Mouse (Mus musculus): ENCODE measurements around the gene 1810024B03Rik. TPM values are rescaled to one million over a fixed set of nuclear protein-coding genes. Genes with fewer than 3 reads are reported as not detected.

1810024B03Rik gene
- polyA plus RNA-seq (2015; fragmentation: Nextera tagmentation; extraction: Ambion mirVana) = 1.2 and 1.3 TPM in 2 replicates

DNA sequence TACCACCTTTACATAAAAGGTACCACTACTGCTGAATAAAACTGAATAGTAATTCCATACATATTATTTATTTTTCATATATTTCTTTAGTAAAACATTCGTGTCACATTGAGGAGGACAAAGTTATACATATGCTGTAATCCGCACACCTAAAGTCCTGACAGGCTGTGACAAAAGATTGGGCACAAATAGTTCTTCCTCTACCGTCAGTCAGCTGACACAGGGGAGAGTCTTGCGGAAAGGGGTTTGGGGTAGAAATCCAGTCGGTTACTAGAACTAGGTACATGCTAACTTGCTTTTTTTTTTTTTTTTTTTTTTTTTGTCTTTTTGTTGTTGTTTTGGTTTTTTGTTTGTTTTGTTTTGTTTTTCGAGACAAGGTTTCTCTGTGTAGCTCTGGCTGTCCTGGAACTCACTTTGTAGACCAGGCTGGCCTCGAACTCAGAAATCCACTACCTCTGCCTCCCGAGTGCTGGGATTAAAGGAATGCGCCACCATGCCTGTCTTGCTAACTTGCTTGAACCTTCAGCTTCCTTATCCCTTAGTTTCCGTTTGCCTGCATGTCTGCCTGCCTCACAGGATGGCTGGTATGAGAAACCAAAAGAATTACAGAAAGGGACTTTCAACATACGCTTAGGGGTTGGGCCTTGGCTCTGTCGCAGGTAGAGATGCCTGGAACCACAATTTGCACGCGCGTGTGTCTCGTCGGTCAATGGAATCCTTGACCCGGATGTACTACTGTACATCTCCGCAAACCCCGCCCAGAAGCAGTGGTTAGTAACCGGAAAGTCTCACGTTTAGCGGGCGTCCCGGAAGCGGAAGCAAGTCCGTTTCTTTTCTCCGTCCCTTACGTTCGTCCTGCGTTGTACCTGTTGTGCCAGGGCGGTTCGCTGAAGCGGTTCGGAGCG is at the start of gene 1810024B03Rik, which contains the start of gene Snrnp200:
Gene 1810024B03Rik (minus strand): TSS at position 734 of the 905 bp plus-strand sequence.
Gene Snrnp200 (plus strand): TSS at position 840 of the 905 bp plus-strand sequence.
- Histone ChIP-seq H3K4me2 (peak within 1 kb of the TSS; percentile 73), H3K27me3 (no peaks in the 10 kb centered on the region), H3K9ac (peak within 1 kb of the TSS; percentile 77), H3K4me3 (peak within 1 kb of the TSS; percentile 92), H3K27ac (peak within 1 kb of the TSS; percentile 83), H3K4me1 (peaks cover 8% of the 10 kb centered on the region), H3K9me3 (no peaks in the 10 kb centered on the region), H3K36me3 (peaks cover 36% of the 10 kb centered on the region)
- WGBS = 11% methylated on average over 36 of the region's 36 CpGs
- ATAC-seq (ENCODE audit: insufficient number of reproducible peaks, low FRiP score, low TSS enrichment, low read depth) = peak; percentile 95

DNA sequence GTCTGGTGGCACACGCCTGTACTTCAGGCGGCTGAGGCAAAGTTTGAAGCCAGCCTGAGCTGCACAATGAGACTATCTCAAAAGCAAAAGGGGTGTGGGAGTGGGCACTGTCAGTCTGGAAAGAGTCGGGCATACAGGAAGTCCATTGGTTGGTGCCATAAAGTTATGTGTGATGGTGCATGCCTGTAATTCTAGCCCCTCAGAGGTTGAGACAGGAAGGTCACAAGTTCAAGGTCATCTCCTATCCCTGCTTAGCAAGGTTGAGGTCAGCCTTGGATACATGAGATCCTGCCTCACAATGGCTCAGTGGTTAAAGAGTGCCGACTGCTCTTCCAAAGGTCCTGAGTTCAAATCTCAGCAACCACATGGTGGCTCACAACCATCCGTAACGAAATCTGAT is 47.2 kb upstream of the 1810024B03Rik start:
- no peaks in the 10 kb centered on the region for H3K27me3 ChIP-seq
- H3K4me2 ChIP-seq = no peak overlapping the region
- H3K27ac ChIP-seq = no peak overlapping the region
- no peak for ATAC-seq (ENCODE audit: insufficient number of reproducible peaks, low FRiP score, low TSS enrichment, low read depth)
- WGBS = 81% methylated on average over 6 of the region's 6 CpGs
- no peaks in the 10 kb centered on the region for H3K9me3 ChIP-seq
- peaks cover 46% of the 10 kb centered on the region for H3K36me3 ChIP-seq
- H3K4me3 ChIP-seq = no peak overlapping the region
- H3K9ac ChIP-seq = no peak overlapping the region
- H3K4me1 ChIP-seq = 0 out of 2 replicates have a peak, but pooled peaks cover 4% of the 10 kb centered on the region

DNA sequence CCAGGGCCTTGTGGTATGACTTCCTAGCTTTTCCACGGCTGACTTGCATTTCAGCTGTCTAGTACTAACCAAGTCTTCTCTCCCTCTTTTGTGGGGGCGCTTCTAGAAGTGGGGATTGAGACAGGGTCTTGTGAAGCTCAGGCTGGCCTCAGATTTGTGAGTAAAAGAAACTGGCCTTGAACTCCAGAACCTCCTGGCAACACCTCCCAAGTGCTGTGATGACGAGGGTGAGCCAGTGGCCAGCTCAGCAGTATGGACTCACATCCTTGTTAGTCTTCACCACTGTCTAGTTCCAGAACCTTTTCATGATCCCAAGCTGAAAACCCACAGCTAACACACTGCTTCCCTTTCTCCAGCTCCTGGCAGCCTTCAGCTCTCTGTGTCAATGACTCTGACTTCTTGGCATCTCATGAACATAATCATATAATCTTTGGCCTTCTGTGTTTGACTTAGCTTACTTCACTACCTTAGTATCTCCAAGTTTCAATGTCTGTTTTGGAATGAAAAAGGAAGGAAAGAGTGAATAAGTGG is 46.6 kb upstream of the 1810024B03Rik start:
- H3K27me3 ChIP-seq = no peaks in the 10 kb centered on the region
- H3K4me1 ChIP-seq = 0 out of 2 replicates have a peak, but pooled peaks cover 6% of the 10 kb centered on the region
- H3K4me2 ChIP-seq = no peak overlapping the region
- H3K9me3 ChIP-seq = no peaks in the 10 kb centered on the region
- no peak overlapping the region for H3K9ac ChIP-seq
- WGBS = 83% methylated on average over 3 of the region's 3 CpGs
- H3K4me3 ChIP-seq = no peak overlapping the region
- H3K36me3 ChIP-seq = peaks cover 45% of the 10 kb centered on the region
- H3K27ac ChIP-seq = no peak overlapping the region
- ATAC-seq (ENCODE audit: insufficient number of reproducible peaks, low FRiP score, low TSS enrichment, low read depth) = no peak

DNA sequence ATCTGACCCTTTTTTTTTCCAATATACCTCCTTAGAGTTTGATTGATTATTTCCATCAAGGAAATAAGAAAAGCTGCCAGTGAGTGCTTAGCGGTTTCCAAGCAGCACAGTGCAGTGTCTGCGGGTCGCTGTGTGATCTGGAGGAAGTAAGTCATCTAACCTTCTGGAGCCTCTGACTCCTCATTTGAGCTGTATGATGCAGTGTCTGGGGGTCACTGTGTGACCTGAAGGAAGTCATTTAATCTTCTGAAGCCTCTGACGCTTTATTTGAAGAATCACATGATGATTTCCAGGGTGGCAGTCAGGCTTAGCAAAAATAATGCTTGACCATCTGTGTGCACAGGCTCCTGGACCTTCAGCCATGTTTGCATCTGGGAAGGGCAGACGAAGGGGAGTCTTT is 44.7 kb upstream of the 1810024B03Rik start:
- Histone ChIP-seq H3K9me3 (no peaks in the 10 kb centered on the region), H3K36me3 (peaks cover 28% of the 10 kb centered on the region), H3K4me2 (no peak overlapping the region), H3K4me3 (no peak overlapping the region), H3K27ac (no peak overlapping the region), H3K4me1 (peaks cover 19% of the 10 kb centered on the region), H3K27me3 (no peaks in the 10 kb centered on the region), H3K9ac (no peak overlapping the region)
- ATAC-seq (ENCODE audit: insufficient number of reproducible peaks, low FRiP score, low TSS enrichment, low read depth) = no peak
- 78% methylated on average over 5 of the region's 5 CpGs for WGBS

DNA sequence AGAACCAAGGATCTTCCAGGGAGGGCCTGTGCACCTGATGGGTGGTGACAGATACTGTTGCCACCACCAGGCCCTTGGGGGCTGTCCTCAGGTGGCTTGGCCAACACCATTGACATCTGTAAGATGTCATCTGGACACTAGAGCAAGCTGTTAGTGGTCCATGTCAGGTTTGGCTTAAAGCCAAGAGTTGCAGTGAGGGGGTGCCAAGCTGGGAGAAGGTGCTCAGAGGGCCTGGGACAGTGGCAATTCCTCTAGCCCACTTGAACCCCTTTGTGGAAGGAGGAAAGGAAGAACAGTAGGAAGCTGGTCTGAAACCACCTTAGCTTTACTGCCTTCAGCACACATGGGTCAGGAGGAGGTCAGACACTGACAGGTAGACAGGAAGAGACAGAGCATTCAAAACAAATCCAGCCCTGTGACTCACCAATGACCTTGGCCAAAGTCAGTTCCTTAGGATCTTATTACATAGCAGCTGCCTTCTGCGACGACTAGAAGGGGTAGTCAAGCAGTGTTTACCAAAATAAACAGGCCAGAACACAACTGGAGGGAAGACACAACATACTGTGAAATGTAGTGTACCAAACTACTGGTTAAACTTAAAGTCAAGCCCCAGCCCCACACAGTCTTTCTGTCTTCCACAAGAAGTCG is 43.9 kb upstream of the 1810024B03Rik start:
- Histone ChIP-seq H3K9me3 (no peaks in the 10 kb centered on the region), H3K36me3 (peaks cover 20% of the 10 kb centered on the region), H3K4me3 (no peak overlapping the region), H3K27ac (no peak overlapping the region), H3K27me3 (no peaks in the 10 kb centered on the region), H3K9ac (no peak overlapping the region), H3K4me1 (peaks cover 20% of the 10 kb centered on the region), H3K4me2 (no peak overlapping the region)
- ATAC-seq (ENCODE audit: insufficient number of reproducible peaks, low FRiP score, low TSS enrichment, low read depth) = no peak
- WGBS = 58% methylated on average over 3 of the region's 3 CpGs

DNA sequence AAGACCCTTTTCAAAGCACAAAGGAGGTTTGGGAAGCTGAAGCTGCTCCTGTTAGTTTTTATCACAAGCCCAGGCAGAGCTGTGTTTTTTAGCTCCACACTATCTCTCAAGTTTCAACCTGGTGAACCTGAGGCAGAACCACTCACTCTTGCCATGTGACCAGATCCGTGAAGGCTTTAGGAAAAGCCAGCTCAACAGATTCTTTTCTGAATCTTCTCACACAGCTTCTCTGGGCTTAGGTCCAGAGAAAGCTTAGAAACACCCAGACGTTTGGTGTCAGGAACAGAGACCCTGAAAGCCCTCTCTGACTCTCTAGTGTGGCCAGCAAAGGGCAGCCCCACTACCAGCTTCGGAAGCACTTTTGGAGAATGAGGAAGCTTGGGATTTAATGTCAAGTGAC is 43.4 kb upstream of the 1810024B03Rik start:
- no peak overlapping the region for H3K9ac ChIP-seq
- H3K36me3 ChIP-seq = peaks cover 15% of the 10 kb centered on the region
- peaks cover 25% of the 10 kb centered on the region for H3K4me1 ChIP-seq
- no peak for ATAC-seq (ENCODE audit: insufficient number of reproducible peaks, low FRiP score, low TSS enrichment, low read depth)
- no peaks in the 10 kb centered on the region for H3K9me3 ChIP-seq
- 65% methylated on average over 3 of the region's 3 CpGs for WGBS
- H3K4me3 ChIP-seq = no peak overlapping the region
- H3K27ac ChIP-seq = no peak overlapping the region
- no peaks in the 10 kb centered on the region for H3K27me3 ChIP-seq
- H3K4me2 ChIP-seq = no peak overlapping the region

DNA sequence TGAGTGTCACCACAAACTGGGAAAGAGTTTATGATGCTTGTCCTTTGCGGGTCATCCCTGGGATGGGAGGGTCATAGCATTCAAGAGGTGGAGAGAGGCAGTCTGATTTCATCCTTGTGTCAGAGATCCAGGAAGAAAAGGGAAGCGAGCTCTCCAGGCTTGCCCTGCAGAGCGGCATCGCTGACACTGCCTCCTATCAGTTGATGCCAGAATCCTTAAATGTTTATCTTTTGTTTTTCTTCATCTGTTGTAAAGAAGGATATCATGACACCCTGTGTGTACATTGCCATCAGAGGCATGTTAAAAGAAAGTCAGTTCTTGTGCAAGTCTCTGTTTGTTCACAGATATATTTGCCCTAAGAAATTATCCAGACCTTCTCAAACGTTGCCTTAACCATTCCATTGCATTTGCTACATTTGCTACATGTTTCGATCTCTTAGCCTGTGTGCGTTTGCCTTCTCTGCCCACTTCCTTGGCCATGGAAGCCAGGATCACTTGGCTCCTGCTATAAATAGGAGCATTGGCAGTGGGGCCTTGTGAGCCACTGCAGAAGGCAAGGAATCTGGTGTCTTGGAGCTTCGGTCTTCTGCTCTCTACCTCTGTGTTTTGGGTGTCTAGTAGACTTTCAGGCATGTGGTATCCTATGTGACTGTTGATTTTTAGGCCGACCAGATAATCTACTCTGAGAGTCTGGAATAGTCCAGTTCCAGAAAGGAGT is 42.4 kb upstream of the 1810024B03Rik start:
- WGBS = 91% methylated on average over 9 of the region's 9 CpGs
- Histone ChIP-seq H3K27ac (no peak overlapping the region), H3K4me2 (no peak overlapping the region), H3K4me3 (no peak overlapping the region), H3K9ac (no peak overlapping the region), H3K27me3 (no peaks in the 10 kb centered on the region), H3K36me3 (peaks cover 13% of the 10 kb centered on the region), H3K4me1 (peaks cover 28% of the 10 kb centered on the region), H3K9me3 (no peaks in the 10 kb centered on the region)
- no peak for ATAC-seq (ENCODE audit: insufficient number of reproducible peaks, low FRiP score, low TSS enrichment, low read depth)

DNA sequence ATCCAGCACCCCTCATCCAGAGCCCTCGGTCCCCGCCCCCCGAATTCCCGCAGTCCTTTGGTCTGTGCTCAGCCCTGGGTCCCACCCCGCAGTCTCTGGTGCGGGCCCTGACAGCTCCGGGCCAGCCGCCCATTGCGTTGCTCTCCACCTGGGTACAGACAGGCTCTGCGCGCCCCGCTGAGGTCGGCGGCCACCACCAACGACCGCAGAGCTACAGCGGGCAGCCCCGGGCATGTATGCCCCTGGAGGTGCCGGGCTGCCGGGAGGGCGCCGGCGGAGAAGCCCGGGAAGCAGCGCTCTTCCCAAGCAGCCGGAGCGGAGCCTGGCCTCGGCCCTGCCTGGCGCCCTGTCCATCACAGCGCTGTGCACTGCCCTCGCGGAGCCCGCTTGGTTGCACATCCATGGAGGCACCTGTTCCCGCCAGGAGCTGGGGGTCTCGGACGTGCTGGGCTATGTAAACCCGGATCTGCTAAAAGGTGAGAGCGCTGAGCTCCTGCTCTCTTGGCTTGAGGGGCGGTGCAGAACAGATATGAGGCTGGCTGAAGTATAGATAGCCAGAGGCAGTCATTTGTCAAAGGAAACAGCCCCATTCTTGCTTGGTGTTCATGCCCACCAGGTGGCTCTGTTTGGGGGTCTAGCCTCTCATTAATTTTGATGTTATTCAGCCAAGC is 40.4 kb upstream of the 1810024B03Rik start:
- peaks cover 28% of the 10 kb centered on the region for H3K4me1 ChIP-seq
- peak; percentile 24 for ATAC-seq (ENCODE audit: insufficient number of reproducible peaks, low FRiP score, low TSS enrichment, low read depth)
- H3K36me3 ChIP-seq = peaks cover 32% of the 10 kb centered on the region
- H3K9me3 ChIP-seq = no peaks in the 10 kb centered on the region
- H3K9ac ChIP-seq = peak overlapping the region; percentile 82
- H3K27me3 ChIP-seq = no peaks in the 10 kb centered on the region
- H3K4me3 ChIP-seq = peak overlapping the region; percentile 86
- peak overlapping the region; percentile 92 for H3K4me2 ChIP-seq
- WGBS = under 1% methylated on average over 39 of the region's 39 CpGs
- H3K27ac ChIP-seq = peak overlapping the region; percentile 76

DNA sequence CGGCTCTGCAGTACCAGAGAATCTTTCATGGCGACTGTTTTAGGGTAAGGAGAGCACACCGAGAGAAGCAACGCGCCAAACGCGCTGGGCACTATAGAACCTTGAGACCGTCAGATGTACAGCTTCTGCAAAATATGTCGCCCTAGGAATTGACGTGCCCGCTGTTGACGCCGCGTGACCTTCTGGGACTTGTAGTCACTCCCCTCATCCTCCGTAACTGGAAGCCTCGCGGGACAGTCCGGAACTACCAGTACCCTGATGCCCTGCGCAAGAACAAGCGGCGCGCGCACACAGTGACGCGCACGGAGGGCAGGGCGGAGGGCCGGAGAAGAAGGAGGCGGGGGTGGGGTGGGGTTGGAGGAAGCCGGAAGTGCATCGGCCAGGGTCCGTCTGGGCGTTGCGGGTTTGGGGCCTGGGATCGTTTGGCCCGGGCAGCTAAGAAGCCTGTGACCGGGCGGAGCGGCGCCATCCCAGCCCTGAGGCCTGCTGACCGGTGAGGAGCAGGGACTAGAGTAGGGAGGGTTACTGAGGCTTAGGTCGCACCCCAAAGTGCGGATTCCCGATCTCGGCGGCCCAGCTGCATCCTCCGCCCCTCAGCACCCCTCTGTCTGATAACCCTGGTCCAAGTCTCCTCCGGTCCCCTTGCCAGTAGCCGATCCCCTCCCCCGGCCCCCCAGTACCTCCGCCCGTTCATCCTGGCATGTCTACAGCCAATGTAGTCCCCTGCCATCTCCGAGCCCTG is 39.7 kb upstream of the 1810024B03Rik start, which contains the start of the genes Ciao1 and Tmem127:
Gene Ciao1 (minus strand): TSS at position 225 of the 742 bp plus-strand sequence.
Gene Tmem127 (plus strand): TSS at position 317 of the 742 bp plus-strand sequence.
- under 1% methylated on average over 53 of the region's 53 CpGs for WGBS
- peak within 1 kb of the TSS; percentile 92 for H3K9ac ChIP-seq
- peak within 1 kb of the TSS; percentile 92 for H3K4me2 ChIP-seq
- peak within 1 kb of the TSS; percentile 79 for H3K27ac ChIP-seq
- H3K4me3 ChIP-seq = peak within 1 kb of the TSS; percentile 86
- peaks cover 38% of the 10 kb centered on the region for H3K36me3 ChIP-seq
- peaks cover 28% of the 10 kb centered on the region for H3K4me1 ChIP-seq
- no peaks in the 10 kb centered on the region for H3K9me3 ChIP-seq
- H3K27me3 ChIP-seq = no peaks in the 10 kb centered on the region
- peak; percentile 98 for ATAC-seq (ENCODE audit: insufficient number of reproducible peaks, low FRiP score, low TSS enrichment, low read depth)

DNA sequence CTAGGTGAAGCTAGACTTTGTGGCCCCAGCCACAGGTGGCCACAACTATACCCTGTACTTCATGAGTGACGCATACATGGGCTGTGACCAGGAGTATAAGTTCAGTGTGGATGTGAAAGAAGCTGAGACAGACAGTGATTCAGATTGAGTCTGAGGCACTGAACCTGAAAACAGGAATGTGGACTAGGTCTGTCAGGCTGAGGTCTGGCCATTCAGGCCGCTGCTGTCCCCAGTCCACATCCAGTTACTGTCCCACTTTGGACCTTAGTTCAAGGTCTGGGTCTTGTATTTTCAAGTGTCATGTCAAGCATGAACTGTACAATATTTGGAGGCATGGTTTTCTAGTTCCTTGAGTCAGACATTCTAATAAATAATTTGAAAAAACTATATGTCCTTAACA is 32.0 kb upstream of the 1810024B03Rik start:
- Histone ChIP-seq H3K4me2 (no peak overlapping the region), H3K4me3 (no peak overlapping the region), H3K27me3 (no peaks in the 10 kb centered on the region), H3K9ac (no peak overlapping the region), H3K4me1 (no peaks in the 10 kb centered on the region), H3K36me3 (peaks cover 87% of the 10 kb centered on the region), H3K9me3 (no peaks in the 10 kb centered on the region), H3K27ac (no peak overlapping the region)
- no peak for ATAC-seq (ENCODE audit: insufficient number of reproducible peaks, low FRiP score, low TSS enrichment, low read depth)
- WGBS = 96% methylated on average over 2 of the region's 2 CpGs
